8 mouse cellular contexts compared by ENCODE assay signal in the genomic region with DNA sequence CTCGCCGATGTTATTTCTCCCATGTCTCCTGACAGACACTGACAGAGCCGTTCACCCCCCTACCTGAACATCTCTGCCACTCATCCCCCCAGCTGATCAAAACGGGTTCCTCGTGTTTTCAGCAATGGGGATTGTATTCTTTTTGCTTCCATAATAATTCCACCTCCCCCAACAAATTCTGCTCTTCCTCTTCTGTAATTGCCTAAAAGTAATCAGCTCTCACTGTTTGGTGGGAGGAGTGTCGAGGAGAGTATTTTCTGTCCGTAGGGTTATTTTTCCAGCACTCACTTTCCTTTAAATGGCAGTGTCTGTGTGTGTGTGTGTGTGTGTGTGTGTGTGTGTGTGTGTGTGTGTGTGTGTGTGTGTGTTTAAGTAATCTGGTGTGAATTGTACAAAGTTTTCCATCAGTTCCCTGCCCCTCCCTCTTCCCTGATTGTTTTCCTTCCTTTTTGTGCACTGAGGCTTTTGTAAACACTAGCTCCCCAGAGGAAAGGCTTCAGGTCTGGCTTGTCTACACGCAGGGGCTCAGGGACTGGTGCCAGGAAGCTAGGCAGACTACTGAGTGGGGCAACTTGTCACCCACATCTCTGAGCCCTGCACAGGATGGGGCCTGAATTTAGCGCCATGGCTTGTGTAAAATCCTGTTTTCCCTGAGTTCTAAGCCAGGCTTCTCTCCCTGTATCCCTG. TPM values are rescaled to one million over a fixed set of nuclear protein-coding genes. Genes with fewer than 3 reads are reported as not detected.
DNase-seq lines count a peak whose midpoint lies in the region; ATAC-seq and TF ChIP-seq lines count a peak whose summit lies in the region.

No protein-coding gene starts in this region.

- TF ChIP-seq CTCF in liver, embryonic 14.5 days (IDR thresholded peaks at IDR 0.05; ENCODE audit: low read depth) = no peak

- WGBS in forebrain, embryonic 14.5 days = under 1% methylated on average over 9 of the region's 9 CpGs
- 4% methylated on average over 9 of the region's 9 CpGs for WGBS in hindbrain, embryonic 16.5 days
- WGBS in liver, embryonic 14.5 days (ENCODE audit: insufficient replicate concordance) = 6% methylated on average over 9 of the region's 9 CpGs
- 5% methylated on average over 9 of the region's 9 CpGs for WGBS in neural tube, embryonic 15.5 days

- DNase-seq in cerebellum, adult 11-12 months = peak; percentile 75
- DNase-seq in cerebellum, adult 8-10 months = no peak
- DNase-seq in adipocyte (ENCODE audit: low spot score) = peak; percentile 50
- DNase-seq in forebrain, embryonic 14.5 days (ENCODE audit: low spot score) = peak; percentile 86
- no peak for DNase-seq in liver, embryonic 14.5 days (ENCODE audit: low read depth in 3 of 3, low spot score in 3 of 3)
- DNase-seq in left cerebral cortex, adult 9 months (ENCODE audit: low spot score in 2 of 2) = no peak

- no peaks in the 10 kb centered on the region for H3K27me3 ChIP-seq in forebrain, embryonic 14.5 days (replicated peaks; ENCODE audit: control insufficient read depth, insufficient read depth, low read length)
- H3K27me3 ChIP-seq in hindbrain, embryonic 16.5 days (replicated peaks; ENCODE audit: control insufficient read depth, insufficient read depth, low read length) = no peaks in the 10 kb centered on the region
- no peaks in the 10 kb centered on the region for H3K27me3 ChIP-seq in liver, embryonic 14.5 days (ENCODE audit: control insufficient read depth, insufficient read depth, low read length)
- H3K27me3 ChIP-seq in neural tube, embryonic 15.5 days (replicated peaks) = no peaks in the 10 kb centered on the region

- H3K4me1 ChIP-seq in forebrain, embryonic 14.5 days (ENCODE audit: control insufficient read depth, insufficient read depth, low read length) = peaks cover 32% of the 10 kb centered on the region
- H3K4me1 ChIP-seq in hindbrain, embryonic 16.5 days (ENCODE audit: control insufficient read depth, insufficient read depth, low read depth, low read length) = peaks cover 31% of the 10 kb centered on the region
- H3K4me1 ChIP-seq in liver, embryonic 14.5 days (replicated peaks; ENCODE audit: control insufficient read depth in 2 of 2, insufficient read depth in 2 of 2, low read length in 1 of 2) = peaks cover 65 to 78% of the 10 kb centered on the region in 2 experiments
- peaks cover 42% of the 10 kb centered on the region for H3K4me1 ChIP-seq in neural tube, embryonic 15.5 days

- peak; percentile 40 for ATAC-seq in forebrain, embryonic 14.5 days
- no peak for ATAC-seq in hindbrain, embryonic 16.5 days
- no peak for ATAC-seq in liver, embryonic 14.5 days (ENCODE audit: insufficient read depth)
- no peak for ATAC-seq in neural tube, embryonic 15.5 days (ENCODE audit: low FRiP score)

- no peak for TF ChIP-seq EP300 in liver, embryonic 14.5 days (IDR thresholded peaks at IDR 0.05; ENCODE audit: low read depth)

- H3K9me3 ChIP-seq in forebrain, embryonic 14.5 days (replicated peaks; ENCODE audit: control insufficient read depth, low read length) = no peaks in the 10 kb centered on the region
- no peaks in the 10 kb centered on the region for H3K9me3 ChIP-seq in hindbrain, embryonic 16.5 days (ENCODE audit: control insufficient read depth, low read length)
- no peaks in the 10 kb centered on the region for H3K9me3 ChIP-seq in liver, embryonic 14.5 days (ENCODE audit: control insufficient read depth, low read length)
- H3K9me3 ChIP-seq in neural tube, embryonic 15.5 days (replicated peaks) = no peaks in the 10 kb centered on the region

- H3K9ac ChIP-seq in forebrain, embryonic 14.5 days (ENCODE audit: low read length) = peak overlapping the region; percentile 95
- H3K9ac ChIP-seq in hindbrain, embryonic 16.5 days (ENCODE audit: low read depth, low read length) = peak overlapping the region; percentile 72
- peak overlapping the region; percentile 84 for H3K9ac ChIP-seq in liver, embryonic 14.5 days (replicated peaks)
- H3K9ac ChIP-seq in neural tube, embryonic 15.5 days (replicated peaks) = peak overlapping the region; percentile 64

- H3K27ac ChIP-seq in forebrain, embryonic 14.5 days (ENCODE audit: low read depth, low read length) = peak overlapping the region; percentile 84
- peak overlapping the region; percentile 85 for H3K27ac ChIP-seq in hindbrain, embryonic 16.5 days (ENCODE audit: low read depth, low read length)
- peak overlapping the region; percentile 80 for H3K27ac ChIP-seq in liver, embryonic 14.5 days
- H3K27ac ChIP-seq in neural tube, embryonic 15.5 days (replicated peaks) = peak overlapping the region; percentile 88

- H3K4me3 ChIP-seq in forebrain, embryonic 14.5 days (ENCODE audit: low read depth, low read length) = peak overlapping the region; percentile 87
- H3K4me3 ChIP-seq in hindbrain, embryonic 16.5 days (ENCODE audit: low read length) = peak overlapping the region; percentile 70
- H3K4me3 ChIP-seq in liver, embryonic 14.5 days (ENCODE audit: insufficient read depth in 1 of 2, low read depth in 2 of 2, low read length in 2 of 2) = peak overlapping the region; percentile 44 to 92
- peak overlapping the region; percentile 67 for H3K4me3 ChIP-seq in neural tube, embryonic 15.5 days (replicated peaks)

- H3K4me2 ChIP-seq in forebrain, embryonic 14.5 days (ENCODE audit: low read length) = peak overlapping the region; percentile 81
- H3K4me2 ChIP-seq in hindbrain, embryonic 16.5 days (ENCODE audit: low read length) = peak overlapping the region; percentile 76
- H3K4me2 ChIP-seq in liver, embryonic 14.5 days (ENCODE audit: low read depth) = peak overlapping the region; percentile 92
- H3K4me2 ChIP-seq in neural tube, embryonic 15.5 days = peak overlapping the region; percentile 74

- peaks cover 19% of the 10 kb centered on the region for H3K36me3 ChIP-seq in forebrain, embryonic 14.5 days (ENCODE audit: control insufficient read depth, insufficient read depth, low read length)
- H3K36me3 ChIP-seq in hindbrain, embryonic 16.5 days (ENCODE audit: control insufficient read depth, insufficient read depth, low read length) = no peaks in the 10 kb centered on the region
- H3K36me3 ChIP-seq in liver, embryonic 14.5 days (replicated peaks; ENCODE audit: control insufficient read depth, insufficient read depth, low read depth) = peaks cover 32% of the 10 kb centered on the region
- H3K36me3 ChIP-seq in neural tube, embryonic 15.5 days = no peaks in the 10 kb centered on the region

RNA-seq across cellular contexts. Expression of gene Btg2, which starts 0.7 kb away (rescaled TPM):
- polyA plus RNA-seq in forebrain, embryonic 14.5 days (2014; fragmentation: Nextera tagmentation; extraction: Ambion mirVana) = 67.3 and 82.6 TPM in 2 replicates
- 28.0 and 28.5 TPM in 2 replicates for polyA plus RNA-seq in hindbrain, embryonic 16.5 days (2015; fragmentation: Nextera tagmentation; extraction: Ambion mirVana)
- polyA plus RNA-seq in liver, embryonic 14.5 days (2012; rRNA removed) = 40.1 and 45.3 TPM in 2 replicates
- 78.2 and 85.2 TPM in 2 replicates for polyA plus RNA-seq in liver, embryonic 14.5 days (2014; fragmentation: Nextera tagmentation; extraction: Ambion mirVana)
- 20.6 and 29.3 TPM in 2 replicates for polyA plus RNA-seq in neural tube, embryonic 15.5 days (2015; fragmentation: Nextera tagmentation; extraction: Ambion mirVana)

RNA-seq across cellular contexts. Expression of gene Chit1, which starts 31.4 kb away (rescaled TPM):
- 0.13 TPM in 1 of 2 replicates, not detected in the other for polyA plus RNA-seq in forebrain, embryonic 14.5 days (2014; fragmentation: Nextera tagmentation; extraction: Ambion mirVana)
- 0.15 and 0.73 TPM in 2 replicates for polyA plus RNA-seq in hindbrain, embryonic 16.5 days (2015; fragmentation: Nextera tagmentation; extraction: Ambion mirVana)
- 0.08 and 0.09 TPM in 2 replicates for polyA plus RNA-seq in liver, embryonic 14.5 days (2012; rRNA removed)
- polyA plus RNA-seq in liver, embryonic 14.5 days (2014; fragmentation: Nextera tagmentation; extraction: Ambion mirVana) = not detected in 2 replicates
- 0.87 and 0.89 TPM in 2 replicates for polyA plus RNA-seq in neural tube, embryonic 15.5 days (2015; fragmentation: Nextera tagmentation; extraction: Ambion mirVana)

RNA-seq across cellular contexts. Expression of gene Fmod, which starts 42.6 kb away (rescaled TPM):
- 3.3 and 7.7 TPM in 2 replicates for polyA plus RNA-seq in forebrain, embryonic 14.5 days (2014; fragmentation: Nextera tagmentation; extraction: Ambion mirVana)
- polyA plus RNA-seq in hindbrain, embryonic 16.5 days (2015; fragmentation: Nextera tagmentation; extraction: Ambion mirVana) = 11.8 and 24.0 TPM in 2 replicates
- polyA plus RNA-seq in liver, embryonic 14.5 days (2012; rRNA removed) = 1.1 TPM in 2 replicates
- polyA plus RNA-seq in liver, embryonic 14.5 days (2014; fragmentation: Nextera tagmentation; extraction: Ambion mirVana) = 1.1 and 1.6 TPM in 2 replicates
- 14.5 and 14.6 TPM in 2 replicates for polyA plus RNA-seq in neural tube, embryonic 15.5 days (2015; fragmentation: Nextera tagmentation; extraction: Ambion mirVana)

Comparison
In these comparisons a context has a peak if more than half of its experiments do, and no peak if none do; other contexts are left out.
1. DNase-seq: peak in cerebellum, adult 11-12 months (single experiment), adipocyte (single experiment) and forebrain, embryonic 14.5 days (single experiment); none in cerebellum, adult 8-10 months (single experiment), liver, embryonic 14.5 days (0 of 3) and left cerebral cortex, adult 9 months (0 of 2).
2. Peak in every context shown above with its lines, with median percentiles within 50 percentile points of each other: H3K27ac ChIP-seq, H3K4me2 ChIP-seq, H3K4me3 ChIP-seq and H3K9ac ChIP-seq.